Comparison of ENCODE assay signal across 21 mouse cellular contexts in genomic region chr2:102212096-102212495, GRCm38 (mm10). TPM values are rescaled to one million over a fixed set of nuclear protein-coding genes. Genes with fewer than 3 reads are reported as not detected.
A peak's percentile ranks its signal among the peaks of the same experiment; 100 is the strongest.
DNase-seq lines count a peak whose midpoint lies in the region; ATAC-seq and TF ChIP-seq lines count a peak whose summit lies in the region.
"Had no signal": no experiment of that assay in that cellular context is flagged by ENCODE, and none has a peak within 500 bp of the region (broad histone marks: within the 10 kb centered on the region; RNA-seq: fewer than 3 reads in every experiment).

No protein-coding gene starts in this region.

- no peak for DNase-seq in limb, embryonic 10.5 days (ENCODE audit: low spot score)
- no peak for DNase-seq in heart, adult 11 months
- no peak for DNase-seq in lung, postnatal 14 days
- DNase-seq in lung, postnatal 0 days (ENCODE audit: low spot score) = no peak
- DNase-seq: cerebellum, adult 18-20 months; cerebellum, postnatal 25 days; gastrocnemius, postnatal 10 days; heart, adult 18-20 months; kidney, adult 18-20 months; retina, postnatal 1 day had no signal

- H3K27ac ChIP-seq in intestine, embryonic 15.5 days = no peak overlapping the region
- no peak overlapping the region for H3K27ac ChIP-seq in intestine, postnatal 0 days (ENCODE audit: low read depth, low read length)
- no peak overlapping the region for H3K27ac ChIP-seq in neural tube, embryonic 12.5 days
- no peak overlapping the region for H3K27ac ChIP-seq in neural tube, embryonic 15.5 days (replicated peaks)
- H3K27ac ChIP-seq in limb, embryonic 10.5 days = peak overlapping the region; percentile 66
- no peak overlapping the region for H3K27ac ChIP-seq in lung, postnatal 0 days (ENCODE audit: low read length)
- H3K27ac ChIP-seq: embryonic facial prominence, embryonic 13.5 days; heart, embryonic 13.5 days; hindbrain, embryonic 15.5 days; liver, embryonic 14.5 days; lung, embryonic 15.5 days; midbrain, embryonic 15.5 days; stomach, postnatal 0 days had no signal

- no peaks in the 10 kb centered on the region for H3K36me3 ChIP-seq in intestine, embryonic 15.5 days
- H3K36me3 ChIP-seq in intestine, postnatal 0 days (ENCODE audit: control insufficient read depth, insufficient read depth) = no peaks in the 10 kb centered on the region
- no peaks in the 10 kb centered on the region for H3K36me3 ChIP-seq in neural tube, embryonic 12.5 days
- no peaks in the 10 kb centered on the region for H3K36me3 ChIP-seq in neural tube, embryonic 15.5 days
- no peaks in the 10 kb centered on the region for H3K36me3 ChIP-seq in limb, embryonic 10.5 days
- no peaks in the 10 kb centered on the region for H3K36me3 ChIP-seq in lung, postnatal 0 days (ENCODE audit: insufficient read depth, low read length)
- H3K36me3 ChIP-seq: embryonic facial prominence, embryonic 13.5 days; heart, embryonic 13.5 days; hindbrain, embryonic 15.5 days; lung, embryonic 15.5 days; midbrain, embryonic 15.5 days had no signal

- no peaks in the 10 kb centered on the region for H3K4me1 ChIP-seq in intestine, embryonic 15.5 days (replicated peaks)
- no peaks in the 10 kb centered on the region for H3K4me1 ChIP-seq in intestine, postnatal 0 days (replicated peaks; ENCODE audit: control insufficient read depth, insufficient read depth, low read length)
- H3K4me1 ChIP-seq in neural tube, embryonic 12.5 days = no peaks in the 10 kb centered on the region
- peaks cover 2% of the 10 kb centered on the region; the same call in 1 of the 2 replicates for H3K4me1 ChIP-seq in neural tube, embryonic 15.5 days
- H3K4me1 ChIP-seq in limb, embryonic 10.5 days = peaks cover 11% of the 10 kb centered on the region
- H3K4me1 ChIP-seq in lung, postnatal 0 days (ENCODE audit: insufficient read depth, low read depth, low read length) = no peaks in the 10 kb centered on the region
- H3K4me1 ChIP-seq: heart, embryonic 13.5 days; hindbrain, embryonic 15.5 days; lung, embryonic 15.5 days had no signal

- H3K4me2 ChIP-seq in intestine, embryonic 15.5 days (replicated peaks) = no peak overlapping the region
- H3K4me2 ChIP-seq in intestine, postnatal 0 days (replicated peaks; ENCODE audit: low read depth) = no peak overlapping the region
- H3K4me2 ChIP-seq in neural tube, embryonic 12.5 days (replicated peaks) = no peak overlapping the region
- no peak overlapping the region for H3K4me2 ChIP-seq in neural tube, embryonic 15.5 days
- no peak overlapping the region for H3K4me2 ChIP-seq in lung, postnatal 0 days (replicated peaks; ENCODE audit: low read depth, low read length)
- H3K4me2 ChIP-seq: embryonic facial prominence, embryonic 13.5 days; heart, embryonic 13.5 days; hindbrain, embryonic 15.5 days; lung, embryonic 15.5 days; midbrain, embryonic 15.5 days had no signal

- H3K9me3 ChIP-seq in intestine, embryonic 15.5 days = no peaks in the 10 kb centered on the region
- no peaks in the 10 kb centered on the region for H3K9me3 ChIP-seq in intestine, postnatal 0 days (ENCODE audit: control insufficient read depth)
- H3K9me3 ChIP-seq in neural tube, embryonic 12.5 days = no peaks in the 10 kb centered on the region
- no peaks in the 10 kb centered on the region for H3K9me3 ChIP-seq in neural tube, embryonic 15.5 days (replicated peaks)
- no peaks in the 10 kb centered on the region for H3K9me3 ChIP-seq in limb, embryonic 10.5 days (replicated peaks)
- no peaks in the 10 kb centered on the region for H3K9me3 ChIP-seq in lung, postnatal 0 days (ENCODE audit: low read length)
- H3K9me3 ChIP-seq: embryonic facial prominence, embryonic 13.5 days; heart, embryonic 13.5 days; hindbrain, embryonic 15.5 days; lung, embryonic 15.5 days; midbrain, embryonic 15.5 days had no signal

- TF ChIP-seq CTCF in intestine, postnatal 0 days (IDR thresholded peaks at IDR 0.05; ENCODE audit: low read depth) = no peak
- TF ChIP-seq CTCF in lung, postnatal 0 days (IDR thresholded peaks at IDR 0.05) = no peak

- TF ChIP-seq EP300 in lung, postnatal 0 days (IDR thresholded peaks at IDR 0.05) = no peak

- no peaks in the 10 kb centered on the region for H3K27me3 ChIP-seq in intestine, embryonic 15.5 days (replicated peaks)
- H3K27me3 ChIP-seq in intestine, postnatal 0 days (replicated peaks; ENCODE audit: control insufficient read depth, insufficient read depth, low read length) = no peaks in the 10 kb centered on the region
- no peaks in the 10 kb centered on the region for H3K27me3 ChIP-seq in neural tube, embryonic 12.5 days (replicated peaks)
- no peaks in the 10 kb centered on the region for H3K27me3 ChIP-seq in neural tube, embryonic 15.5 days (replicated peaks)
- peaks cover 5% of the 10 kb centered on the region; the same call in 1 of the 2 replicates for H3K27me3 ChIP-seq in limb, embryonic 10.5 days (ENCODE audit: low read depth, poor library complexity, severe bottlenecking)
- H3K27me3 ChIP-seq in lung, postnatal 0 days (replicated peaks; ENCODE audit: insufficient read depth, low read length) = no peaks in the 10 kb centered on the region
- H3K27me3 ChIP-seq: embryonic facial prominence, embryonic 13.5 days; heart, embryonic 13.5 days; hindbrain, embryonic 15.5 days; lung, embryonic 15.5 days; midbrain, embryonic 15.5 days had no signal

- no peak overlapping the region for H3K9ac ChIP-seq in intestine, embryonic 15.5 days
- H3K9ac ChIP-seq in intestine, postnatal 0 days (ENCODE audit: low read depth, low read length) = no peak overlapping the region
- no peak overlapping the region for H3K9ac ChIP-seq in neural tube, embryonic 12.5 days
- no peak overlapping the region for H3K9ac ChIP-seq in neural tube, embryonic 15.5 days (replicated peaks)
- H3K9ac ChIP-seq in lung, postnatal 0 days (replicated peaks; ENCODE audit: low read depth) = no peak overlapping the region
- H3K9ac ChIP-seq: embryonic facial prominence, embryonic 13.5 days; heart, embryonic 13.5 days; hindbrain, embryonic 15.5 days; liver, embryonic 14.5 days; lung, embryonic 15.5 days; midbrain, embryonic 15.5 days had no signal

- H3K4me3 ChIP-seq in intestine, embryonic 15.5 days (replicated peaks) = no peak overlapping the region
- no peak overlapping the region for H3K4me3 ChIP-seq in intestine, postnatal 0 days (ENCODE audit: low read depth, low read length)
- no peak overlapping the region for H3K4me3 ChIP-seq in neural tube, embryonic 12.5 days
- no peak overlapping the region for H3K4me3 ChIP-seq in neural tube, embryonic 15.5 days (replicated peaks)
- H3K4me3 ChIP-seq in limb, embryonic 10.5 days = no peak overlapping the region
- H3K4me3 ChIP-seq in lung, postnatal 0 days (ENCODE audit: low read depth, low read length) = no peak overlapping the region
- H3K4me3 ChIP-seq: embryonic facial prominence, embryonic 13.5 days; heart, embryonic 13.5 days; hindbrain, embryonic 15.5 days; lung, embryonic 15.5 days; midbrain, embryonic 15.5 days had no signal

- WGBS in intestine, embryonic 15.5 days = 15% methylated on average over 4 of the region's 4 CpGs
- WGBS in intestine, postnatal 0 days = 10% methylated on average over 4 of the region's 4 CpGs
- WGBS in neural tube, embryonic 12.5 days = 8% methylated on average over 4 of the region's 4 CpGs
- WGBS in neural tube, embryonic 15.5 days = 12% methylated on average over 4 of the region's 4 CpGs
- 21% methylated on average over 4 of the region's 4 CpGs for WGBS in limb, embryonic 10.5 days
- 22% methylated on average over 4 of the region's 4 CpGs for WGBS in lung, postnatal 0 days

- ATAC-seq in intestine, embryonic 15.5 days = peak; percentile 34; the same call in 1 of the 2 replicates
- no peak; the same call in 1 of the 2 replicates for ATAC-seq in intestine, postnatal 0 days
- ATAC-seq in neural tube, embryonic 12.5 days (ENCODE audit: low FRiP score, low read depth) = peak; percentile 29; the same call in 1 of the 2 replicates
- ATAC-seq in neural tube, embryonic 15.5 days (ENCODE audit: low FRiP score) = no peak
- no peak for ATAC-seq in lung, postnatal 0 days
- ATAC-seq: midbrain, embryonic 15.5 days had no signal

RNA-seq across cellular contexts. Expression of gene Ldlrad3, which starts 25.9 kb away (rescaled TPM):
- polyA plus RNA-seq in intestine, embryonic 15.5 days (2015; fragmentation: Nextera tagmentation; extraction: Ambion mirVana) = 22.1 and 22.7 TPM in 2 replicates
- 4.3 and 4.5 TPM in 2 replicates for polyA plus RNA-seq in intestine, postnatal 0 days (2015; fragmentation: Nextera tagmentation; extraction: Ambion mirVana)
- 53.1 and 57.9 TPM in 2 replicates for polyA plus RNA-seq in neural tube, embryonic 12.5 days (2016; fragmentation: Nextera tagmentation; extraction: Ambion mirVana)
- polyA plus RNA-seq in neural tube, embryonic 15.5 days (2015; fragmentation: Nextera tagmentation; extraction: Ambion mirVana) = 30.7 and 32.6 TPM in 2 replicates
- 60.3 and 64.1 TPM in 2 replicates for polyA plus RNA-seq in limb, embryonic 10.5 days (2016; fragmentation: Nextera tagmentation; extraction: Ambion mirVana)
- 14.6 and 16.3 TPM in 2 replicates for polyA plus RNA-seq in lung, postnatal 0 days (2015; fragmentation: Nextera tagmentation; extraction: Ambion mirVana)

Comparison
In these comparisons a context has a peak if more than half of its experiments do, and no peak if none do; other contexts are left out.
1. ATAC-seq: peak in intestine, embryonic 15.5 days (single experiment) and neural tube, embryonic 12.5 days (single experiment); none in intestine, postnatal 0 days (single experiment), neural tube, embryonic 15.5 days (single experiment) and lung, postnatal 0 days (single experiment).